Mouse (Mus musculus) frontal cortex, adult (tissue): ENCODE results near the gene Yaf2.
"Not testable (repeated sequence)": the region's sequence is repeated elsewhere in the genome, so short reads cannot be mapped to it uniquely, and the experiment has no call there.

Experiments used
- ATAC-seq: cut with Nextera tagmentation; 2 replicates; pipeline ENCODE4 v1.9.2; 2017; ENCODE audit warnings: mild to moderate bottlenecking, moderate library complexity, mixed read lengths; ENCODE audit not compliant: low TSS enrichment

Yaf2 gene

DNA sequence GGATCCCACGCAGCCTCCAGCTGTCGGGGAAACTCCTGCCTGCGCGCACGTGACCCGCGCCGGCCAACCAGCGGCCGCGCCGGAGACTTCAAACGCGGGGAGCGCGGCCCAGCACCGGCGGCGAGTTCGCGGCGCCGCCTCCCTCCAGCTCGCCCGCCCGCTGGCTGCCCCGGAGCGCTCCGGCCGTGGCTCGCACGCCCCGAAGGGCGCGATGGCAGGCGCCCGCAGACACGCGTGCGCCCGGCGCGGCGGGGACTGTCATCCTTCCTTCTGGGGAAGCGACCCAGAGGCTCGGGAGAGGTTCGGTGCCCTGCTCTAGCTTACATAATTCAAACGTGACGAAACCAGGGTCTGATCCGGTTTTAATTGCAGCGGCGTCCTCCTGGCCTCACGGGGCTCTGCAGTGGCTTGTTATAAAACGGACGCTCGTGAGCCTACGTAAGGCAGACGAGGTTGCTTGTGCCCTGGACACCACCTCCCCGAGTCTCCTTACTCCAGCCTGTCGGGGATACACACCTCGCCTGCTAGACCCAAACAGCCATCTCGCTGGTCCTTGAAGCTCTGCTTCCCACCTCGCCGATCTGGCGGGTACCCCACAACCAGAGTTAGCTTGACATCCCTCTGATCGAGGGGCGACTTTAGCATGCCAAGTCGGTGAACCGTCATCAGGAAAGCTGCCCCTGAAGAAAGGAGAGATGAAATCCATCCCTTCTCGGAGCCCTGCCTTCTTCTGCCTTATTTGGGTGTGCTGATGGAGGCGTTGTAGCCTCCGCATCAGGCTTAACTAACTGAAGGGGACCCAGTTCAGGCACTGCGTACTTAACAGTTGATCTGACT lies at the start of gene Yaf2:
Gene Yaf2 (minus strand): TSS at position 11 of the 837 bp plus-strand sequence.
- ATAC-seq, result peak; percentile 90

DNA sequence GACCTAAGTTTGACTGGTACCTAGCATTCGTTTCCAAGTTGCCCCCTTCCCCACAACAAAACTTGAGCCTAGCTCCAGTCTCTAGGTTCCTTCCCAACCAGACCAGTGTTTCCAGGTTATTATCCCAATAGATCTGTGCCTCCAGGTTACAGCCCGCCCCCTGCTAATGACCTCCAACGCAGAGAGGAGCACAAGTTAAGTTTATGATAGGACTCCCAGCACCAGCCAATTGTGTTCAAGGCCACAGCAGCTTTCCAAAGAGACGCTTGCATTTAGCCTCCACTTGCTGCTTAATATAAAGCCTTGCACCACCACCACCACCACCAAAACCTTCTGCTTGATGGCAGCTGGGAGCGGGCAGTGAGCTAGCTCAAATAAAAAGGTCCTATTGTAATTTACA lies 44.6 kb upstream of the Yaf2 start:
- no peak for ATAC-seq

DNA sequence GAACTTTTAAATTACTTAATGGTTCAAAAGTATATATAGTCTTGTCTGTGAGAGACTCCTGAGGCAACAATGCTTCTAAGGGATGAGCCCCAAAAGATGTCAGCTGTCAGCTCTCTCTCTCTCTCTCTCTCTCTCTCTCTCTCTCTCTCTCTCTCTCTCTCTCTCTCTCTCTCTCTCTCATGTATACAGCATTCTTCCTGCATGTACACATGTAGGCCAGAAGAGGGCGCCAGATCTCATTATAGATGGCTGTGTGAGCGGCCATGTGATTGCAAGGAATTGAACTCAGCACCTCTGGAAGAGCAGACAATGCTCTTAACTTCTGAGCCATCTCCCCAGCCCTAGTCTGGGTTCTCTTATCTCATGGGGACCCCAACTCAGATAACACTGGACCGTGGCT lies 42.4 kb upstream of the Yaf2 start:
- ATAC-seq, result no peak

DNA sequence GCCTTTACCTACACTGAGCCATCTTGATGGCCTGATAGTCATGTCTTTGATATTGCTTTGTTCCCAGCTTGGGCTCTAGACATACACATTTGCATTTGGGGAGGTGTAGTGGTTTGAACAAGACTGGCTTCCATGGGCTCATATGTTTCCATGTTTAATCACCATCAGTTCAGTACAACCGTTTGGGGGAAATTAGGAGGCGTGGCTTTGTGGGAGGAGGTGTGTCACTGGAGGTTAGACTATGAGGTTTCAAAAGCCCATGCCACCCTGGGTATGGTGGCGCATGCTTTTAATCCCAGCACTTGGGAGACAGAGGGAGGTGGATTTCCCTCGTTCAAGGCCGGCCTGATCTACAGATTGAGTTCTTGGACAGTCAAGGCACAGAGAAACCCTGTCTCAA lies 39.0 kb upstream of the Yaf2 start:
- no peak for ATAC-seq

DNA sequence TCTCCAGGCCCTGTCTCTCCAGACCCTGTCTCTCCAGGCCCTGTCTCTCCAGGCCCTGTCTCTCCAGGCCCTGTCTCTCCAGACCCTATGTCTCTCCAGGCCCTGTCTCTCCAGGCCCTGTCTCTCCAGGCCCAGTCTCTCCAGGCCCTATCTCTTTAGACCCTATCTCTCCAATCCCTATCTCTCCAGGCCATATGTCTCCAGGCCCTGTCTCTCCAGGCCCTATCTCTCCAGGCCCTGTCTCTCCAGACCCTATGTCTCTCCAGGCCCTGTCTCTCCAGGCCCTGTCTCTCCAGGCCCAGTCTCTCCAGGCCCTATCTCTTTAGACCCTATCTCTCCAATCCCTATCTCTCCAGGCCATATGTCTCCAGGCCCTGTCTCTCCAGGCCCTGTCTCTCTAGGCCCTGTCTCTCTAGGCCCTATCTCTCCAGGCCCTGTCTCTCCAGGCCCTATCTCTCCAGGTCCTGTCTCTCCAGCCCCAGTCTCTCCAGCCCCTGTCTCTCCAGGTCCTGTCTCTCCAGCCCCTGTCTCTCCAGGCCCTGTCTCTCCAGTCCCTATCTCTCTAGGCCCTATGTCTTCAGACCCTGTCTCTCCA lies 35.9 kb upstream of the Yaf2 start:
- ATAC-seq, result not testable (repeated sequence)

DNA sequence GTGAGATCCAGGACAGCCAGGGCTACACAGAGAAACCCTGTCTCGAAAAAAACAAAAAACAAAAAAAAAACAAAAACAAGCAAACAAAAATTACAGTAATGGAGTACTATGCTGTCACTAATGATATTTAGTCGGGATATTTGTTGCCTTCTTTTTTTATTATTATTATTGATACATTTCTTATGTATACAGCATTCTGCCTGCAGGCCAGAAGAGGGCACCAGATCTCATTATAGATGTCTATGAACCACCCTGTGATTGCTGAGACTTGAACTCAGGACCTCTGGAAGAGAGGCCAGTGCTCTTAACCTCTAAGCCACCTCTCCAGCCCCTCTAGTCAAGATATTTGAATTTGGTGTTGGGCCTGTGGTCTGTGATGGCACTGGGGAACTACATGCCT lies 35.1 kb upstream of the Yaf2 start:
- ATAC-seq, result no peak

DNA sequence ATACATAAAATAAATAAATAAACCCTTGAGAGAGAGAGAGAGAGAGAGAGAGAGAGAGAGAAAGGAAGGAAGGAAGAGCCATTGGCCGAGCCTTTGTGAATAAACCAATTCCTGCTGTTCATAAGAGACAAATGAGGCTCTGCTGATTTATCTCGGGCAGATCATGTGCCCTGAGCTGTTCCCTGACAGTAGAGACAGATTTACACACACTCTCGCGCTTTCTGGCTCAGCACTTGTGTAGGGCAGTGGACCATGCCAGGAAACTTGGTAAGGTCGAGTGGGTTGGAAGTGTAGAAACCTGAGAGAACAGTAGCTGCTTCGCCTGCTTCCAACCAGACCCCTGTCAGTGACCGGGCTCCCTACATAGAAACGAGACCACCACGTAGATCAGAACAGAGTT lies 31.8 kb upstream of the Yaf2 start:
- no peak for ATAC-seq

DNA sequence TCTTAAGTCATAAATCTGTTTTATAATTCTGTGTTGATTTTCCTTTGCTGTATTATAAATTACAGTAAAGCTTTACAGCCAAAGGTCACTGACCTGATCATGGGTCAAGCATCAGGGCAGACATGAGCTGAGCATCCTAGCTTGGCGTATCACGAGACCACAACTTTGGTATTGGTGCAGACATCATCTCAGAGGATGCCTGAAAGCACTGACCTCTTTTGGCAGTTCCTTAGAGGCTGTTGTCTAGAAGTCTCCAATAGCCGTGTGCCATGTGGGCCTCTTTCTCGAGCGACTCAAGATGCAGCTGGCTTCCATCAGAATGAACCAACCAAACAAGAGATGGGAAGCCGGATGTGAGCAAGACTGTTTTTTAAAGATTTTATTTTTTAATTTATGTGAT lies 28.8 kb upstream of the Yaf2 start:
- ATAC-seq, result no peak

DNA sequence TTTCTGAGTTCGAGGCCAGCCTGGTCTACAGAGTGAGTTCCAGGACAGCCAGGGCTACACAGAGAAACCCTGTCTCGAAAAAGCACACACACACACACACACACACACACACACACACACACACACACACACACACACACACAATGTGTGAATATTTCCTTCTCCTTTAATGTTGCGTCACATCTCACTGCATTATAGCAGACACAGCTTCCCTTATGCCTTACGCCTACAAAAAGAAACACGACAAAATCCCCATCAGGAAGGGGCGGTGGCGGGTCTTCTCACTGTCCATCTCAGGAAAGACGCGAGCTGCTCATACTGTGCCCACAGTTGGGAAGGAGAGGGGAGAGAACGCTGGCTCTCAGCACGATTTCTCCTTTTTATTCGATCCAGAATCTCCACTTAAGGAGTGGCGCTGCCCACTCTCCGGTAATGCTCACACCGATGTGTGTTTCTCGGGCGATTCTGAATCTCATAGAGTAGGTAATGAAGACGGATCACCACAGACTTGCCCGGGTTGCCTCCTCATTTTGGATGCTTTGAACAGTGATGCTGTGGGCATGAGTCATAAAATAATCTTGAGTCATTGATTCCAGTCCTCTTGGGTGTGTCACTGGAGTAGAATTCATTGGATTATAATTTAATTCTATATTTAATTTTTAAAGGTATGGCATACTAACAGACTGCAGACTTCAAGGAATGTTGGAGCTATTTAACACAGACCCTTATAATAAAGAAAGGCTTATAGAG lies 21.8 kb upstream of the Yaf2 start:
- no peak for ATAC-seq

DNA sequence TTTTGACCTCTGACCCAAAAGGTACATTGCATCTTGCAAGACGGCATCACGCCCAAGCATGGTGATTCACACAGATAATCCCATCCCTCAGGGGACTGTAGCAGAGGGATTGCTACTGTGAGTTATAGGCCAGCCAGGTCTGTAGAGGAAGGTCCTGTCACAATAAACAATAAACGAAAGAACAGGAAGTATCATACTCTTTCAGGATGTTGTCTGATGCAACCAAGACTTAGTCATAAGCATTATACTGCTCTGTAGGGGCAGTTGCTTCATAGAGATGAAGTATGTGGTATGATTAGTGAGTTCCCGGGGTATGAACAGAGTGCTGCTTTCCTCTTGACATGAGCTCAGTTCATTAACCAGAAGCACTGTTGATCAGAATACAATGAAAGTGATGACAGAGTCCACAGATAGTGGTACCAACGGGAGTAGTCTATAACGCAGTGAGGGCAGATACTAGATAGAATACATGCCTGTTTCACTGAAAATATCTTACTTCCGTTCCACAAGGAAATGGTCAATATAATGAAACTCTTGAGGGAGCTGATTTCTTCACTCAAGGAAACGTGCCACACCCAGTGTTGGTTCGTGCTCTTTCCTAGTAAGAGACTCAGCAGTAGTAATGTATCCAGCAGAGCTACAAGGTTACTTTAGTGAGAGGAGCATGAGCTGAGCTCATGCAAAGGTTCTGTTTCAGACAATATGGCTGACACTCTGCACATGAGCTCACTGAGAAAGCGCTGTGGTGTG lies 4.1 kb upstream of the Yaf2 start:
- ATAC-seq, result no peak

DNA sequence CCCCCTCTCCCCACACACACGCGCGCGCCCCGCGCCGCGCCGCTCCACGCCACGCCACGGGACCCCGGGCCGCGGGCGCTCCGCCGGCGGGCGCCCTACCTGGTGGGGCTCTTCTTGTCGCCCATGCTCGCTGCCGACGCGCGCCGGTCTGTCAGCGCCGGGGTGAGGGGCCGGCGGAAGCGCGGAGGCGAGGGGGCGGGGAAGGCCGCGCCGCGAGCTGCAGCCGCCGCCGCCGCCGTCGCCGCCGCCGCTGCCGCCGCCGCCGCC lies 144 bp downstream of the Yaf2 start:
- ATAC-seq, result no peak

DNA sequence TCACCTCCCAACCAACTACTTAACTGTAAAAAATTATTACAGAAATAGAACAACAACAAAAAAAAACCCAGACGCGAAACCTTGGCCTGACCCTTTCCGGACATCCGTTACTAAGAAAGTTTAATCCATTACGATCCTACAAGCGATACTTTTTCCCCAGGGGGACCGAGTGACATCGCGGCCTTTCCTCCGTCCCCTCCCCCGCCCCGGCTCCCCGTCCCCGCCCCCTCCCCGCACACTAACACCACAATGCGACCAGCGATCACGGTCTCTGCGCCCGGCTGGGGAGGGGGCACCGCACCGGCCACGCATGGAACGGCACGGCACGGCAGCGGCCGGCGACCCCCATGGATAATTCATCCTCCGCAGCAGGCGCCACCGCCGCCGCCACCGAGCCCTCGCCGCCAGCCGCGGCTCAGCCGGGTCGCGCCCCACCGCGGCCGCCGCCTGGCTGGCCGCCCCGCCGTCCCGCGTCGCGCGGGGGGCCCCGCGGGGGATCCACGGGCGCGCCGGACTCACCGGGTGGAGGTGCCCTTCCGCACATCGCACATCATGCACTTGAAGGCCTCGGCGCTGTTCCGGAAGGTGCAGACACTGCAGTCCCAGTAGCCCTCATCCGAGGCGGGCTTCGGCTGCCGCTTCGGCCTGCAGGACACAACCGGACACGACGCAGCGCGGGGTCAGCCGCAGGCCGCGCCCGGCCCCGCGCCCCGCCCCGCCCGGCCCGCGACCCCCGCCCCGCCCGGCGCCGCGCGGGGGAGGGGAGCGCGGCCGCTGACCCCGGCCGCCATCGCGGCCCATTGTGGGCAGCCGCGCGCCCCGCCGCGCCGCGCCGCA lies 696 bp downstream of the Yaf2 start:
- ATAC-seq, result no peak

DNA sequence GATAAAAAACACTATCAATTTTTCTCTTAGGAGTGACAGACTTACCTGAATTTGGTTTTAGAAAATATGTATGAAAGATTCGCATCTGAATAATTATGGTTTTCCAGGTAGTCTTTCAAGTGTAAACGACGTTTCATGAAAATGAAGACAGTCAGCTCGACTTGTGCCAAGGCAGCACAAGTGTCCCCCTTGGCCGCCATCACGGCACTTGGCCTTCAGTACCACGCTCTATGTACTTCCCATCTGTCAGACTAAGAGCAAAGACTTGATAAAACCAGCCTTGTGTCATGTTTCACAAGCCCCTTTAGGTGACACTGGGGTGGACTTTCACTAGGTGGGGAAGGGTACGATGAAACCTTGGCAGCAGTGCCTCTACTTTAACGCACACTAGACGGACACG lies 5.5 kb downstream of the Yaf2 start:
- no peak for ATAC-seq

DNA sequence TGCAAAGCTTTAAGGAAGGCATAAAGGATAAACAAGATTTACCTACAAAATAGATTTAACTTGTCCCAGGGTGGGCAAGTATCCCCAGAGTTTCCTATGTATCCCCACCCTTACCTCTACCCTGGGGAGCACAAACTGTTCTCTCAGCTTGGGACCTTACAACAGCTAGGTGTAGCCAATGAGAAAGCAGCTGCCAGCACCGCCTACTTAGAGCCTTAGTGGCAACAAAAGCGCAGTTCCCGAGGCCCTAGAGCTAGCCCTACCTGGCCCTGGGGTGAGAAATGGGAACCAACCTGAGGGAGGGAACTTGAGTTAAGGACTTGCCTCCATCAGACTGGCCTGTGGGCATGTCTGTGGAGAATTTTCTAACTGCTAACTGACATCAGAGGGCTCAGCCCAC lies 9.5 kb downstream of the Yaf2 start:
- ATAC-seq, result no peak

DNA sequence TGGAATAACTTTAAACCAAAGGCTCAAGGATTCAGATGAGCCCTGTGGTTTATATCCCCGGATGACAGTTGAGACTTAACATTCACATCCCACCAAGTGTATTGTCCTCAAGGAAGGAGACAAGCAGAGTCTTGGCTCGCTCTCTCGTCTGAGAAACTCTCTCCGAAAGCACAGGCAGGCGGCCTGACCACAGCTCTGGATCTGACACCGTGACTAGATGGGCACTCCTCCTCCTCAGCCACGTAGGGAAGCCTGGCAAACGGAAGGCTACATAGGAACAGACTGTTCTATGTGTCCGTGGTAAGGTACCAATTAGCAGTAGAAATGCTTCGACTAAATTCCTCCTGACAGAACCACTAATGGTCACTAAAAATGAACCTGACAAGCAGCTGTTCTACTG lies 10.1 kb downstream of the Yaf2 start:
- ATAC-seq, result peak; percentile 14; the same call in 1 of the 2 replicates

DNA sequence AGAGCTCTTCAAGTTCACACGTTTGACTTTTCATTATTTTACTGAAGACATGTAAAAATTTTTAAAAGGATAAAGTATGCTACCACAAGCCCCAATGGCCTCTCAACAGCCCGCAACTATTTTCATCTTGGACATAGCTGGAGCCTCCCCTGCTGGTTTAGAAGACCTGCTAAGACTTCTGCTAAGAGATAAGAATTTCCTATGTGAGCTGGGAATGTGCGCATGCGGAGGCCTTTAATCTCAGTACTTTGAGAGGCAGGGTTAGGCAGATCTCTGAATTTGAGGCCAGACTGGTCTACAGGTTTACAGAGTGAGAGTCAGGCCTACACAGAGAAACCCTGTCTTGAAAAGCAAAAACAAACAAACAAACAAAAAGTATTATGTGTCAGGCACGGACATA lies 11.4 kb downstream of the Yaf2 start:
- ATAC-seq, result no peak

DNA sequence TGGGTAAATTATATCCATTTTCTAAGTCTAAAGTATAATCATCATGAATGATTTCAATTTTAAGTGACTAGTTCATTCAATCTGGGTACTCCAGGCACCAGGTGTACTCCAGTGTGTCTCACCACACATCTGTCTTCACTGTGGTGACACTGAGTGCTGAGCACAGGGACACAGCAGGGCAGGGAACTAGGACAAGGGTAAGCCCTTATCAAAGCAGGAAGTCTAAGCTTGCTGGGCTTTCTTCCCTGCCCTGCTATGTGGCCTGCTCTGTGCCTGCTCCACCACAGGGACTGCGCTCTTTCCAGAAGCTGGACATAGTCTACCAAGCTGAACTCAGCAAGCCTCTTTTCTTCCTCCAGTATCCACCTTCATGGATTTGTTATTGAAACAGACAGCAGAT lies 18.0 kb downstream of the Yaf2 start:
- peak; percentile 34; the same call in 1 of the 2 replicates for ATAC-seq

DNA sequence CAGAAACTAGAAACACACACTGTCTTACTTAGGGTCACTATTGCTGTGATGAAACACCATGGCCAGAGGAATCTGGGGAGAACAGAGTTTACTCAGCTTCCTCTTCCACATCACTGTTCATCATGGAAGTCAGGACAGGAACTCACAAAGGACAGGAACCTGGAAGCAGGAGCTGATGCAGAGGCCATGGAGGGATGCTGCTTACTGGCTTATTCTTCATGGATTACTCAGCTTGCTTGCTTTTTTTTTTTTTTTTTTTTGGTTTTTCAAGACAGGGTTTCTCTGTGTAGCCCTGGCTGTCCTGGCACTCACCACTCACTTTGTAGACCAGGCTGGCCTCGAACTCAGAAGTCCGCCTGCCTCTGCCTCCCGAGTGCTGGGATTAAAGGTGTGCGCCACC lies 26.4 kb downstream of the Yaf2 start:
- ATAC-seq, result not testable (repeated sequence)

DNA sequence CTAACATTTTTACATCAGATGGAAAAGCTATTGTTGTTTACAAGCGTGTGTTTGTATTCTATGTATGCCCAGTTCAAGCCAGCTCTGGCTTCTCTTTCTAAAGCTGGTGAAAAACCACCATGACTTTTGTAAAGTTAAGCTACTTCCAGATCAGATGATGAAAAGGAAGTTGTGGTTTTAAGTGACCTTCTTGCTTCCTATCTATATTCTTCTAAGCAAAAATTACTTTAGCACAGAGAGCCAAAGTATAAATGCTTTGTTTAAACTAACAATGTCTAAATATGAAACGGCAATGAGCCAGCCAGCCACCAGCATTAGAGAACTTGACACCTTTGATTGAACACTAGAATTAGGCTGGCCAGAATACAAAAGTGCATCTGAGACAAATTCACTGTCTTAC lies 38.5 kb downstream of the Yaf2 start:
- ATAC-seq, result no peak

DNA sequence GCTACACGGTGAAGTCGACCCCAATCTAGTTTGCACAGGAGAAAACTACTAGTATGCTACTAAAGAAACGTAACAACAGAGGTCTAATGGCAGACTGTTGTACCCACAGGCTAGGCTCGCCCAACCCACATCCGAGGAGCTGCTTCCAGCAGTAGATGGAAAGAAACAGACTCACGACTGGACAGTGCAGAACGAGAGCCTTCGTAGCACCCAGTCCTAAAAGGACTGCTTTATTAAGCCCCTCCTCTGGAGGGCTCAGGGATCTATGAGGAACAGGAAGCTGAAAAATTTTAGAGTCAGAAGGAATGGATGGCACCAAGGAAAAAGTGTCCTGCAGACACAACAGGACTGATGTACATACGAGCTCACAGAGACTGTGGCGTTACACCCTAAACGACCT lies 42.3 kb downstream of the Yaf2 start:
- ATAC-seq, result no peak

DNA sequence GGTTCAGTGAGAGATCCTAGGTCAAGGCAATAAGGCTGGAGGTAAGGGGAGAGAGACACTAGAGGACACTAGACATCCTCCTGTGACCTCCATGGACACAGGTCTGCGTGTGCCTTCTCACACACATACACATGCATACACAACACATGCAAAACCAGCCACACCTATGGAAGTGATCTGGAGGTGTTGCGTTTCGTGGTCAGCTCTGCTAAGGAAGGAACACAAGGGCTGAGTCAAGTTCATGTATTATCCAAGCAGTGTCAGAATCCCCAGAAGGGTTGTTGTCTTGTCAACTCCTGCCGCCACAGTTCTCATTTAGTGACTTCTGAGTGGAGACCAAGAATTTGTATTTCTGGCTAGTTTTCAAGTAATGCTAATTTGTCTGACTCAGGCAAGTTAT lies 48.4 kb downstream of the Yaf2 start:
- no peak for ATAC-seq

DNA sequence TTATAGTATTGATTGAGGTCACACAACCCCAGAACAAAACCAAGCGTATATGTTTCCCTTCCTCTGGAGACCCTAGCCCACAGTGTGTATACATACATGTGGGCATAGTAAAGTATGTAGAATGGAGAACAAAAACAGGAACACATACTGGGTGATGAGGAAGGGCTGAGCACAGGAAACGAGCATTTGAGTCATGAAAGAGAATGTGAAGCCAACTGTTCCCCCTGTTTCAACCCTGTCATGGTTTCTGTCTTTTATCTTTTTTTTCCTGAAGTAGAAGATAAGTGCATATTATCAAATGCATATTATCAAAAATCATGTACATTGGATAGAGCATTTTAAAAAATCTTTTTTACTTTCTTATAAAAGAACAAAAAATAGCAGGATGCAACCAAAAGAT lies 49.1 kb downstream of the Yaf2 start:
- no peak for ATAC-seq
